Mouse (Mus musculus): ENCODE results near the gene Pkd2l1. TPM values are rescaled to one million over a fixed set of nuclear protein-coding genes. Genes with fewer than 3 reads are reported as not detected.
"Not testable (repeated sequence)": the region's sequence is repeated elsewhere in the genome, so short reads cannot be mapped to it uniquely, and the experiment has no call there.

The Pkd2l1 gene
- total RNA-seq, 1 experiment from 2014 or later: not detected

DNA sequence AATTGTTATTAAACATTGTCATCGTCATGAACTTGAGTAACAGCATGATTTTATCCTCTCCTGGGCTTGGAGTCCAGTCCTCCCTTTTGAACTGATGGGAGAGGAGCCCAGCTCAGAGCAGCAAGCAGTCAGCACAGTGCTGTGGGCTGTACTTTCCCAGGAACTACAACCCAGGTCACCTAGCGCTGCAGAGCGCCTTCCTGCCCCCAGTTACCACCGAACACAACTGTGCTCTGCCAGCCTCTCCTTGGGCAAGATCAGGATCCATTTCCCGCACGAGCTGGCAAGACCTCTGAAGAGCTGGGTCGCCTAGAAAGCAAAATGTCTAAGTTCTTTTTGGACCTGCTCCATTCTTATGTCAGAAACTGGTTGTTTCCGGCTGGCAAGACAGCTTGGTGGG is 17.4 kb downstream of the Pkd2l1 start:
- no peak for ATAC-seq (ENCODE audit: extremely low read depth, insufficient number of reproducible peaks, low FRiP score, poor library complexity, severe bottlenecking)

GRCm38 (mm10) chr19:44161515-44161914 is 30.7 kb downstream of the Pkd2l1 start:
- peak; percentile 73; the same call in 1 of the 2 replicates for ATAC-seq (ENCODE audit: extremely low read depth, insufficient number of reproducible peaks, low FRiP score, poor library complexity, severe bottlenecking)

- ATAC-seq (ENCODE audit: extremely low read depth, insufficient number of reproducible peaks, low FRiP score, poor library complexity, severe bottlenecking): no peak
Measured at GRCm38 (mm10) chr19:44159386-44159785, 32.9 kb downstream of the Pkd2l1 start.

DNA sequence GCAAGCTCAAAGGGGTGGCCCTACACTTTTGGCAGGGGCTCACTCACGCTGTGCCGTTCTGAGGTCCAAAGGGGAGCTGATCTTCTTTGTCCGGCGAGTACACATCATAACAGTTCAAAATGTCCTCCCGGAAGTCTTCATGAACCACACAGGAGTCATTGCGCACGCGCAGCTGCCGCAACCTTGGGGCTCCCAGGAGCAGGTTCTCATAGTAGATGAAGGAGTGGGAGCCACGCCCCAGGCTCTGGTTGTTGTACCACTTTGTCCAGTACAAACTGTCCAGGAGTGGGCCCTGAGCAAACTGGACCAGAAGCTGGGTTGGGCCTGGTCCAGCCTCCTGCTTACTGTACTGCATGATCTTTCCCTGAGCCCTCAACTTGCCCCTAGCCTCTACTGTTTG is 35.2 kb downstream of the Pkd2l1 start:
- no peak for ATAC-seq (ENCODE audit: extremely low read depth, insufficient number of reproducible peaks, low FRiP score, poor library complexity, severe bottlenecking)

GRCm38 (mm10) chr19:44153781-44154180 is 38.5 kb downstream of the Pkd2l1 start:
- ATAC-seq (ENCODE audit: extremely low read depth, insufficient number of reproducible peaks, low FRiP score, poor library complexity, severe bottlenecking): no peak

GRCm38 (mm10) chr19:44148991-44149390 is 43.3 kb downstream of the Pkd2l1 start:
- ATAC-seq (ENCODE audit: extremely low read depth, insufficient number of reproducible peaks, low FRiP score, poor library complexity, severe bottlenecking): no peak

- ATAC-seq (ENCODE audit: extremely low read depth, insufficient number of reproducible peaks, low FRiP score, poor library complexity, severe bottlenecking): no peak
Measured at GRCm38 (mm10) chr19:44148345-44148744, 43.9 kb downstream of the Pkd2l1 start.

DNA sequence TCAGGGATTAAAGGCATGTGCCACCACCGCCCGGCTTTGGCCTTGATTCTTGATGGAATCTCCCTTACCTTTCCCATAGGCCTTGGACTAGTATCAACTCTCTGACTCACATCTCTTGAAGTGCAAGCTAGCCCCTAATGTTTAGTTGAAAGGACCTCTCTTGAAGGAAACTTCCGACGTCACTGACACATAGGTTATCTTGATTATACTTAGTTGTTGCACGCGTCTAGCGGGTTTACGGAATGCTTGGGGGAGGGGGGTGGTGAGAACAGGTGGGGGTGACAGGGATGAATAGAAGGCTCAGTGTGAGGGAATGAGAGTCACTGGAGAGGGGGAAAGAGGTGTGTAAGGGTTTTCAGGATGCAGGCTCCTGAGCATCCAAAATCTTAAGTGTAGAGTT is 45.3 kb downstream of the Pkd2l1 start:
- no peak for ATAC-seq (ENCODE audit: extremely low read depth, insufficient number of reproducible peaks, low FRiP score, poor library complexity, severe bottlenecking)

- ATAC-seq (ENCODE audit: extremely low read depth, insufficient number of reproducible peaks, low FRiP score, poor library complexity, severe bottlenecking): no peak
Measured at GRCm38 (mm10) chr19:44146568-44146879, 45.7 kb downstream of the Pkd2l1 start.

GRCm38 (mm10) chr19:44145702-44146567 is 46.3 kb downstream of the Pkd2l1 start, which contains the start of gene Bloc1s2:
TSS of gene Bloc1s2 (minus strand) at chr19:44146446.
- peak; percentile 73 for ATAC-seq (ENCODE audit: extremely low read depth, insufficient number of reproducible peaks, low FRiP score, poor library complexity, severe bottlenecking)

GRCm38 (mm10) chr19:44144366-44144765 is 47.9 kb downstream of the Pkd2l1 start:
- peak; percentile 51 for ATAC-seq (ENCODE audit: extremely low read depth, insufficient number of reproducible peaks, low FRiP score, poor library complexity, severe bottlenecking)

GRCm38 (mm10) chr19:44135960-44136485 is 56.2 kb downstream of the Pkd2l1 start:
- no peak for ATAC-seq (ENCODE audit: extremely low read depth, insufficient number of reproducible peaks, low FRiP score, poor library complexity, severe bottlenecking)

GRCm38 (mm10) chr19:44135072-44135959 is 56.9 kb downstream of the Pkd2l1 start, which contains the start of gene Cwf19l1:
TSS of gene Cwf19l1 (minus strand) at chr19:44135876.
- peak; percentile 88 for ATAC-seq (ENCODE audit: extremely low read depth, insufficient number of reproducible peaks, low FRiP score, poor library complexity, severe bottlenecking)

DNA sequence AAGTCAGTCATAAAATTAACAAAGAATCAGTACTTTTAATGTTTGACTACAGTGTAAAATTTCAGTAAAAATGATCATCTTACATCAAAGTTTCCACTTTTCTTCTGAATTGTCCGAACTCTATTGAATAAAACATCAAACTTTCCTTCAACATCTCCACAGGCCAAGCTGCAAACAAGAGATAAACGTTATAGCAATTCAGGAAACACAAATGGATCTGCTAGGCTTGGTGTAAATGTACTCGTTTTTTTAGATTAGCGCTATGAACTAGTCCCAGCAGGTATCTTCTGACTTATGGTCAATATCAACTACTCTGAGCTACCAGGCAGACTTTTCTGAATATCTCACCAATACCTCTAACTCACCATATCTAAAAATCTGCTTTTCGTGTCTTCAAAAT is 59.3 kb downstream of the Pkd2l1 start:
- no peak for ATAC-seq (ENCODE audit: extremely low read depth, insufficient number of reproducible peaks, low FRiP score, poor library complexity, severe bottlenecking)

DNA sequence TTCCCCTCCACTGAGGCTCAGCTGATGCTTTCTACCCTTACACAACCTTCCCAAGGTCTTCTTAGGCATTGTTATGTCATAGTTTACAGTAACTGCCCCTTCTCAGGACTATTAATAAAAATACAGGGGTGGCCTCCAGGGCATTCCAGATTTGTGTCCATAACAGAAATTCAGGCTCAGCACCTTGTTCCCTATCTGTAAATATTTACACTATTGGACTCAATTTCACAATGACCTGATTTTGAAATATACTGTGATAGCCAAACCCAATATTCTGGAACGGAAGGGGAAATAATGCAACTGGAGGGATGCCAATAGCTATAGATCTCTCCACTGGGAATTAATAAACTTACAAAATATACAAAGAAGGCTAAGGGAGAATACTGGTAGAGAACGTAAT is 63.7 kb downstream of the Pkd2l1 start:
- ATAC-seq (ENCODE audit: extremely low read depth, insufficient number of reproducible peaks, low FRiP score, poor library complexity, severe bottlenecking): no peak

DNA sequence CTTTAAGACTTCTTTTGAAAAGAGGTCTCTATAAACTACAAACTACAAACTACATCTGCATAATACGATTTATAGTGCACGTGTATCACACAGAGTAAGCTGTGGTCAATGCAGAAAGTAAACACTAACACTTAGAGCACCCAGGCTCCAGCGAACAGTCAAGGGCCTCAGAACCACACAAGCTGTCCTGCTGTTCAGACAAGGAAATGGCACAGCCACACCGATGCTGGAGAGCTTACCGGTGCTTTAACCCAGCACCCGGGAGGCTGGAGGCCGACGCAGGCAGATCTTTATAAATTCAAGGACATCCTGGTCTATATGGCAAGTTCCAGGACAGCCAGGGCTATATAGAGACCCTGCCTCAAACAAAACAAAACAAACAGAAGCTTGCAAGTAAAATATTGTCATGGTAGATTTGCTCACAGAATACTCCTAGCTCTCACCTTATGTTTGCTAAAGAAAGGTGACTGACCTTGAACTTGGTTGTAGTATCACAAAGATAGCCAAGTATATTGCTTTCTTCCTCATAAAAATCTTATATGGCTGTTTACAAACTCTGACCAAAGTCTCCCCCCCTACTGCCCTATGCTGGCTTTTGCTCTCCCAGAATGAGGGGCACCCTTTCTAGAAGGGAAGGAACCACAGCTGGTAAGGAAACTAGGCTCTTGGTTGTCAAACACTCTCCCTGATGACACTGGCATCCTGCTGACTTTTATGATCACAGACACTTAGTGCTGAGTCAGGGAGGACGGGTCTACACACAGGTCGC is 64.3 kb downstream of the Pkd2l1 start:
- ATAC-seq (ENCODE audit: extremely low read depth, insufficient number of reproducible peaks, low FRiP score, poor library complexity, severe bottlenecking): no peak

GRCm38 (mm10) chr19:44121137-44121536 is 71.1 kb downstream of the Pkd2l1 start:
- ATAC-seq (ENCODE audit: extremely low read depth, insufficient number of reproducible peaks, low FRiP score, poor library complexity, severe bottlenecking): no peak

DNA sequence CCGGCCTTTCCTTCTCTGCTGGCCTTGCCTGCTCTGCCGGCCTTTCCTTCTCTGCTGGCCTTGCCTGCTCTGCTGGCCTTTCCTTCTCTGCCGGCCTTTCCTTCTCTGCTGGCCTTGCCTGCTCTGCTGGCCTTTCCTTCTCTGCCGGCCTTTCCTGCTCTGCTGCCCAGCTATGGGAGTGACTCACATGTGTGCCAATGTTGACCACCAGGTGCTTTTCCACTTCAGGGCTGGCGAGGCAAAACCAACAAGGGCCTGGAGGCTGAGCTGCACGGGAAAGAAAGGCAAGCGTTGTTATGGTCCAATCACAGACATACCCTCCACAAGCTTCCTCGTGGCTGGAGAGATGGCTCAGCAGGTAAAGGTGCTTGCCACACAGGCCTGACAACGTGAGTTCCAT is 71.6 kb downstream of the Pkd2l1 start:
- not testable (repeated sequence) for ATAC-seq (ENCODE audit: extremely low read depth, insufficient number of reproducible peaks, low FRiP score, poor library complexity, severe bottlenecking)

GRCm38 (mm10) chr19:44117793-44118192 is 74.4 kb downstream of the Pkd2l1 start:
- ATAC-seq (ENCODE audit: extremely low read depth, insufficient number of reproducible peaks, low FRiP score, poor library complexity, severe bottlenecking): peak; percentile 40; the same call in 1 of the 2 replicates

Data from neutrophil, adult 5-6 weeks (primary cell).